Mouse (Mus musculus) myocyte (in vitro differentiated cells): ENCODE measurements around the gene Ggact.

Experiments
- E2F4 ChIP-seq: IDR thresholded peaks from one replicate; pipeline ENCODE4 v1.6.1; 2011; ENCODE audit warnings: mild to moderate bottlenecking, control low read depth, moderate library complexity; ENCODE audit not compliant: insufficient read depth
- POLR2A ChIP-seq: IDR thresholded peaks from one replicate; pipeline ENCODE4 v1.6.1; 2011; ENCODE audit warnings: low read depth, mild to moderate bottlenecking, control low read depth, moderate library complexity; ENCODE audit not compliant: insufficient read length

DNA sequence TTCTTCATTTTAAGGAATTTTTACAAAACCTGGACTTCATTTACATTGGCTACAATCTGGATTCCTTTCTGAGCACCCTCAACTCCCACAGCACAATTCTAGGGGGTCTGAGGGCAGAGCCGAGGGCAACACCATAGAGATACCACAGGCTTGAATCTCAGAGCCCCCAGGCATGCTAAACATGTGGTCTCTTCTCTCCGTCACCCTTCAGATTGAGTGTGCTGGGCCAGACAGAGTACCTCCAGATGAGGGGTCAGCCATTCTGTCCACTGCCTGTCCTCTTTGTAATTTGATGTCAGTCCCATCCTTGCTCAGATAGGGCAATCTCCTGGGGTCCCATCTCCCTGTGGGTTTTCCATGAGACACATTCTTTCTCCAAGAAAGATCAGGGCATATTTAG, 31.9 kb downstream of the Ggact start:
- TF ChIP-seq E2F4 (no peak), POLR2A (no peak)
